Mouse (Mus musculus): ENCODE results near the gene Ccr8.
A peak's percentile ranks its signal among the peaks of the same experiment; 100 is the strongest.

Gene Ccr8

GRCm38 (mm10) chr9:120091696-120092238 is at the start of gene Ccr8:
Ccr8 (plus strand) TSS chr9:120092114.
- no peak for DNase-seq (ENCODE audit: low read depth)

- DNase-seq (ENCODE audit: low read depth): peak; percentile 60
Measured at GRCm38 (mm10) chr9:120043115-120043514, 48.8 kb upstream of the Ccr8 start.

- DNase-seq (ENCODE audit: low read depth): no peak
Measured at GRCm38 (mm10) chr9:120048495-120048894, 43.4 kb upstream of the Ccr8 start.

- peak; percentile 65 for DNase-seq (ENCODE audit: low read depth)
Measured at GRCm38 (mm10) chr9:120049407-120049806, 42.5 kb upstream of the Ccr8 start.

GRCm38 (mm10) chr9:120054545-120055277 is 37.2 kb upstream of the Ccr8 start:
- no peak for DNase-seq (ENCODE audit: low read depth)

GRCm38 (mm10) chr9:120056201-120056600 is 35.7 kb upstream of the Ccr8 start:
- no peak for DNase-seq (ENCODE audit: low read depth)

- no peak for DNase-seq (ENCODE audit: low read depth)
Measured at GRCm38 (mm10) chr9:120058730-120059129, 33.2 kb upstream of the Ccr8 start.

GRCm38 (mm10) chr9:120064317-120064716 is 27.6 kb upstream of the Ccr8 start:
- DNase-seq (ENCODE audit: low read depth): peak; percentile 20

- DNase-seq (ENCODE audit: low read depth): no peak
Measured at GRCm38 (mm10) chr9:120067609-120068008, 24.3 kb upstream of the Ccr8 start.

GRCm38 (mm10) chr9:120068047-120068446 is 23.9 kb upstream of the Ccr8 start:
- DNase-seq (ENCODE audit: low read depth): no peak

- no peak for DNase-seq (ENCODE audit: low read depth)
Measured at GRCm38 (mm10) chr9:120069779-120070178, 22.1 kb upstream of the Ccr8 start, which contains the start of gene Cx3cr1. Cx3cr1 (minus strand) TSS chr9:120069879.

- no peak for DNase-seq (ENCODE audit: low read depth)
Measured at GRCm38 (mm10) chr9:120071251-120071650, 20.7 kb upstream of the Ccr8 start.

- DNase-seq (ENCODE audit: low read depth): peak; percentile 83
Measured at GRCm38 (mm10) chr9:120073169-120073568, 18.7 kb upstream of the Ccr8 start.

- no peak for DNase-seq (ENCODE audit: low read depth)
Measured at GRCm38 (mm10) chr9:120074516-120074915, 17.4 kb upstream of the Ccr8 start.

- DNase-seq (ENCODE audit: low read depth): no peak
Measured at GRCm38 (mm10) chr9:120078241-120078640, 13.7 kb upstream of the Ccr8 start.

GRCm38 (mm10) chr9:120079901-120080300 is 12.0 kb upstream of the Ccr8 start:
- no peak for DNase-seq (ENCODE audit: low read depth)

GRCm38 (mm10) chr9:120080546-120081108 is 11.3 kb upstream of the Ccr8 start:
- peak; percentile 21 for DNase-seq (ENCODE audit: low read depth)

GRCm38 (mm10) chr9:120081247-120081646 is 10.7 kb upstream of the Ccr8 start:
- no peak for DNase-seq (ENCODE audit: low read depth)

GRCm38 (mm10) chr9:120081967-120082366 is 9.9 kb upstream of the Ccr8 start:
- DNase-seq (ENCODE audit: low read depth): no peak

GRCm38 (mm10) chr9:120082691-120083090 is 9.2 kb upstream of the Ccr8 start:
- DNase-seq (ENCODE audit: low read depth): no peak

- DNase-seq (ENCODE audit: low read depth): no peak
Measured at GRCm38 (mm10) chr9:120083158-120083894, 8.6 kb upstream of the Ccr8 start.

GRCm38 (mm10) chr9:120084406-120084805 is 7.5 kb upstream of the Ccr8 start:
- no peak for DNase-seq (ENCODE audit: low read depth)

- DNase-seq (ENCODE audit: low read depth): no peak
Measured at GRCm38 (mm10) chr9:120089125-120089524, 2.8 kb upstream of the Ccr8 start.

Measured in NIH3T3 (cell line).